Mouse (Mus musculus) kidney, embryonic 14.5 days (tissue): ENCODE data around the gene Ctnnbl1. TPM values are rescaled to one million over a fixed set of nuclear protein-coding genes. Genes with fewer than 3 reads are reported as not detected.

Experiments
- ATAC-seq: fragments of 200-750 bp; cut with Nextera tagmentation; 2 replicates; pipeline ENCODE4 v1.8.0; 2017; ENCODE audit warnings: moderate number of reproducible peaks, mild to moderate bottlenecking, moderate TSS enrichment, moderate library complexity; ENCODE audit not compliant: low FRiP score, low TSS enrichment
- H3K27ac ChIP-seq: fragments of 300-500 bp; sonication (generic); 2 replicates; pipeline ENCODE4 v1.5.1; 2014; ENCODE audit warnings: low read depth, mild to moderate bottlenecking, low read length, moderate library complexity, mixed read lengths
- H3K27me3 ChIP-seq: fragments of 300-500 bp; sonication (generic); 2 replicates; pipeline ENCODE4 v1.6.1; 2014; ENCODE audit warnings: mild to moderate bottlenecking, low read length; ENCODE audit not compliant: control insufficient read depth, insufficient read depth
- H3K36me3 ChIP-seq: fragments of 300-500 bp; sonication (generic); 2 replicates; pipeline ENCODE4 v1.6.1; 2014; ENCODE audit warnings: low read length, mixed read lengths; ENCODE audit not compliant: control insufficient read depth, insufficient read depth
- H3K4me1 ChIP-seq: fragments of 300-500 bp; sonication (generic); 2 replicates; pipeline ENCODE4 v1.6.1; 2014; ENCODE audit warnings: low read length, mixed read lengths; ENCODE audit not compliant: control insufficient read depth, insufficient read depth
- H3K4me2 ChIP-seq: fragments of 300-500 bp; sonication (generic); replicated peaks from 2 replicates; pipeline ENCODE4 v1.6.1; 2014; ENCODE audit warnings: low read depth, mild to moderate bottlenecking, low read length
- H3K4me3 ChIP-seq: fragments of 300-500 bp; sonication (generic); 2 replicates; pipeline ENCODE4 v1.5.1; 2014; ENCODE audit warnings: mild to moderate bottlenecking, low read length
- H3K9ac ChIP-seq: fragments of 300-500 bp; sonication (generic); 2 replicates; pipeline ENCODE4 v1.6.1; 2014; ENCODE audit warnings: low read depth, mild to moderate bottlenecking, low read length, moderate library complexity
- H3K9me3 ChIP-seq: fragments of 300-500 bp; sonication (generic); 2 replicates; pipeline ENCODE4 v1.6.1; 2016; ENCODE audit warnings: low read length; ENCODE audit not compliant: control insufficient read depth
- WGBS: fragments of 180-500 bp; shearing (Covaris S2); extraction: QIAGEN DNeasy Blood & Tissue Kit; methylation state at CpG from one replicate; pipeline ENCODE4 v1.1.7; 2014; 5-methylcytosine and 5-hydroxymethylcytosine counted together
- polyA plus RNA-seq: library from polyadenylated mRNA; unstranded; fragments of >200 nt; fragmentation: Nextera tagmentation; extraction: Ambion mirVana; gene quantifications from 2 replicates; pipeline ENCODE4 v1.2.1, GENCODE M21; 2014

Gene Ctnnbl1
- polyA plus RNA-seq, 1 experiment from 2014 or later = 77.1 TPM

- 0 out of 2 replicates have a peak, but pooled peaks cover 6% of the 10 kb centered on the region for H3K4me1 ChIP-seq
- H3K9ac ChIP-seq = peak overlapping the region; percentile 31; the same call in 1 of the 2 replicates
- peak overlapping the region; percentile 62 for H3K4me2 ChIP-seq
- no peaks in the 10 kb centered on the region for H3K36me3 ChIP-seq
- WGBS = 46% methylated on average over 41 of the region's 43 CpGs
- H3K27me3 ChIP-seq = peaks cover 47% of the 10 kb centered on the region
- H3K27ac ChIP-seq = no peak overlapping the region
- ATAC-seq = no peak
- H3K9me3 ChIP-seq = no peaks in the 10 kb centered on the region
- peak overlapping the region; percentile 39 for H3K4me3 ChIP-seq
Measured at GRCm38 (mm10) chr2:157914889-157915517, 177.8 kb downstream of the Ctnnbl1 start.

GRCm38 (mm10) chr2:157918529-157918928 is 181.3 kb downstream of the Ctnnbl1 start:
- Histone ChIP-seq H3K27ac (no peak overlapping the region), H3K4me2 (no peak overlapping the region), H3K9ac (no peak overlapping the region), H3K4me1 (peaks cover 13% of the 10 kb centered on the region; the same call in 1 of the 2 replicates), H3K4me3 (no peak overlapping the region), H3K9me3 (no peaks in the 10 kb centered on the region), H3K36me3 (no peaks in the 10 kb centered on the region), H3K27me3 (peaks cover 58% of the 10 kb centered on the region)
- WGBS = 12% methylated on average over 10 of the region's 10 CpGs
- ATAC-seq = no peak

- Histone ChIP-seq H3K27ac (no peak overlapping the region), H3K9ac (no peak overlapping the region), H3K4me1 (peaks cover 11% of the 10 kb centered on the region; the same call in 1 of the 2 replicates), H3K4me2 (no peak overlapping the region), H3K27me3 (peaks cover 28% of the 10 kb centered on the region), H3K4me3 (no peak overlapping the region), H3K36me3 (no peaks in the 10 kb centered on the region), H3K9me3 (no peaks in the 10 kb centered on the region)
- no peak for ATAC-seq
- WGBS = 65% methylated on average over 7 of the region's 7 CpGs
Measured at GRCm38 (mm10) chr2:157921551-157921950, 184.3 kb downstream of the Ctnnbl1 start.

GRCm38 (mm10) chr2:157923406-157923805 is 186.2 kb downstream of the Ctnnbl1 start:
- Histone ChIP-seq H3K9me3 (no peaks in the 10 kb centered on the region), H3K27ac (no peak overlapping the region), H3K4me3 (no peak overlapping the region), H3K27me3 (peaks cover 20% of the 10 kb centered on the region), H3K4me1 (peaks cover 11% of the 10 kb centered on the region; the same call in 1 of the 2 replicates), H3K36me3 (no peaks in the 10 kb centered on the region), H3K4me2 (no peak overlapping the region), H3K9ac (no peak overlapping the region)
- peak; percentile 60; the same call in 1 of the 2 replicates for ATAC-seq
- WGBS = 0% methylated on average over 7 of the region's 7 CpGs

- H3K9me3 ChIP-seq = no peaks in the 10 kb centered on the region
- H3K27ac ChIP-seq = no peak overlapping the region
- H3K27me3 ChIP-seq = peaks cover 16% of the 10 kb centered on the region
- ATAC-seq = no peak
- peaks cover 11% of the 10 kb centered on the region; the same call in 1 of the 2 replicates for H3K4me1 ChIP-seq
- no peak overlapping the region for H3K4me2 ChIP-seq
- WGBS = 27% methylated on average over 5 of the region's 5 CpGs
- H3K9ac ChIP-seq = no peak overlapping the region
- no peak overlapping the region for H3K4me3 ChIP-seq
- H3K36me3 ChIP-seq = no peaks in the 10 kb centered on the region
Measured at GRCm38 (mm10) chr2:157924504-157924903, 187.3 kb downstream of the Ctnnbl1 start.

GRCm38 (mm10) chr2:157926502-157926901 is 189.3 kb downstream of the Ctnnbl1 start:
- Histone ChIP-seq H3K4me1 (peaks cover 11% of the 10 kb centered on the region; the same call in 1 of the 2 replicates), H3K9me3 (no peaks in the 10 kb centered on the region), H3K9ac (no peak overlapping the region), H3K4me2 (no peak overlapping the region), H3K4me3 (no peak overlapping the region), H3K27ac (no peak overlapping the region), H3K27me3 (peaks cover 11% of the 10 kb centered on the region; the same call in 1 of the 2 replicates), H3K36me3 (no peaks in the 10 kb centered on the region)
- no peak for ATAC-seq
- WGBS = 56% methylated on average over 7 of the region's 7 CpGs

GRCm38 (mm10) chr2:157926927-157927326 is 189.7 kb downstream of the Ctnnbl1 start:
- Histone ChIP-seq H3K4me2 (no peak overlapping the region), H3K36me3 (no peaks in the 10 kb centered on the region), H3K4me3 (no peak overlapping the region), H3K4me1 (peaks cover 11% of the 10 kb centered on the region; the same call in 1 of the 2 replicates), H3K9ac (no peak overlapping the region), H3K27me3 (peaks cover 11% of the 10 kb centered on the region; the same call in 1 of the 2 replicates), H3K27ac (no peak overlapping the region), H3K9me3 (no peaks in the 10 kb centered on the region)
- no peak for ATAC-seq
- 72% methylated on average over 3 of the region's 3 CpGs for WGBS

GRCm38 (mm10) chr2:157927397-157927796 is 190.2 kb downstream of the Ctnnbl1 start:
- Histone ChIP-seq H3K36me3 (no peaks in the 10 kb centered on the region), H3K9me3 (no peaks in the 10 kb centered on the region), H3K4me1 (peaks cover 11% of the 10 kb centered on the region; the same call in 1 of the 2 replicates), H3K9ac (no peak overlapping the region), H3K4me2 (no peak overlapping the region), H3K4me3 (no peak overlapping the region), H3K27me3 (peaks cover 11% of the 10 kb centered on the region; the same call in 1 of the 2 replicates), H3K27ac (no peak overlapping the region)
- 49% methylated on average over 20 of the region's 20 CpGs for WGBS
- no peak for ATAC-seq

GRCm38 (mm10) chr2:157927815-157928214 is 190.6 kb downstream of the Ctnnbl1 start:
- 16% methylated on average over 2 of the region's 2 CpGs for WGBS
- H3K4me3 ChIP-seq = no peak overlapping the region
- no peak overlapping the region for H3K4me2 ChIP-seq
- H3K27ac ChIP-seq = no peak overlapping the region
- ATAC-seq = no peak
- peaks cover 10% of the 10 kb centered on the region; the same call in 1 of the 2 replicates for H3K27me3 ChIP-seq
- peaks cover 8% of the 10 kb centered on the region; the same call in 1 of the 2 replicates for H3K4me1 ChIP-seq
- no peak overlapping the region for H3K9ac ChIP-seq
- H3K9me3 ChIP-seq = no peaks in the 10 kb centered on the region
- H3K36me3 ChIP-seq = no peaks in the 10 kb centered on the region
